Mouse (Mus musculus) gastrocnemius, postnatal 14 days (tissue): ENCODE measurements around the gene Gpr183. TPM values are rescaled to one million over a fixed set of nuclear protein-coding genes. Genes with fewer than 3 reads are reported as not detected.

Experiments
- DNase-seq: peaks from one replicate; pipeline ENCODE4 v3.0.0; 2021; ENCODE audit warnings: mixed read lengths
- intact Hi-C: fragments of 180-260 bp; cut with DNase I; formaldehyde crosslinking; loops from one replicate; pipeline ENCODE4 v1.15.1; 2025; ENCODE audit warnings: low total_unique reads
- total RNA-seq, 2 experiments: library from RNA; stranded (reverse); gene quantifications; 2 replicates each; pipeline ENCODE4 v1.2.3; 2021

Gpr183 gene
- total RNA-seq, 2 experiments from 2014 or later: 0.64 to 1.3 TPM

DNA sequence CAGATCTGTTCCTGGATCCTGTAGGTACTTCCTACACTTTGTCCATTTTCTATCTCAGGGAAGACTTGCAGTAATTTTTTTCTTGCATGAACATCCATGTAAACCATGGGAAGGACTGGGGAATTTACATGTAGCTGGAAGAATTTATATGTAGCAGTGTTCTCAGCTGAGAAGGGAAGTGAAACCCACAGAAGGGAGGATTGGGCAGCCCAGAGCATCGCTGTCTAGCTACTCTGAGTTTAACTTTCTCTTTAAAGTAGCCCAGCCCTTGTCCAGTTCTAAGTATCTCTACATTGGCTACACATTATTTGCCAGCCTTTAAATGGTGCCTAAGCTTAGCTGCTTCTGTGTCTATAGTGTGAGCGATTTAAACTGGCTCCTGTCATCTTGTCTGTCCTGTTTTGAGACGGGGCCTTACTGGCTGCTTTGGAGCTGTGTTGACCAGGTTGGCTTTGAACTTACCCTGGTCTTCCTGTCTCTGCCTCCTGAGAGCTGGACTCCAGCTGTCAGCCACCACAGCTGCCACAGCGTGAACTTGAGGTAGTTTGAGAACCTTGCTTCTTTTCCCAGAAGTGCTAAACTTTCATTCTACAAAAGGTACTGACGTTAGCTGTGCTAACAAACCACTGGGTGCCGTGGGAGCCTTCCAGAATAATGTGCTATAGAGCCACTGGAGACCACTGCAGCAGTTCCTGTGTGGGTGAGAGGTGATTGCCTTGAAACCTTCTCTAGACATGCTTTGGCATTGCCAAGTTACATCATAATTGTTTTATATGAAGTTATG is 48.5 kb downstream of the Gpr183 start:
- no peak for DNase-seq
- intact Hi-C loops: loop anchor here (5.0 kb wide), 1 partner anchor 49 kb away; no protein-coding TSS in a partner anchor

DNA sequence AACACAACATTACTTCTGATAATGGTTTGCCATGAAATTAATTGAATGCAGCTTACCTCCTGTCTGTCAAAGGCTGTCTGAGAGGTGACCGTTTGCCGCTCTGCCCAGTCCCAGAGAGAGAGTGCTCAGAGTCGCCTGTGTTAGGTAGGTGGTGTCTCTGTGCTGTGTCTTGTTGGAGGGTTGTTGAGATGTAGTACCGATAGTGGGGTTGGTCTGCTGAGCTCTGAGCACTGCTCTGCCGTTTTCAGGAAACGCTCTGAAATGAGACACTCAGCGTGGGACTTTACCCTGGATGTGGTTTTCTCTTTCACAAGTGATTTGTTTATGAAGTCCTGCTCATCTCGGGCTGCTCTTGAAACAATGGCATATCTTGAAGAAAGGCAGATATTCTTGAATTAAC is 49.4 kb downstream of the Gpr183 start, which contains the start of gene Gpr18:
TSS of gene Gpr18 (minus strand) at position 161 of the 400 bp plus-strand sequence.
- intact Hi-C loops: loop anchor here (5.0 kb wide), 1 partner anchor 48 kb away; no protein-coding TSS in a partner anchor
- DNase-seq: no peak

DNA sequence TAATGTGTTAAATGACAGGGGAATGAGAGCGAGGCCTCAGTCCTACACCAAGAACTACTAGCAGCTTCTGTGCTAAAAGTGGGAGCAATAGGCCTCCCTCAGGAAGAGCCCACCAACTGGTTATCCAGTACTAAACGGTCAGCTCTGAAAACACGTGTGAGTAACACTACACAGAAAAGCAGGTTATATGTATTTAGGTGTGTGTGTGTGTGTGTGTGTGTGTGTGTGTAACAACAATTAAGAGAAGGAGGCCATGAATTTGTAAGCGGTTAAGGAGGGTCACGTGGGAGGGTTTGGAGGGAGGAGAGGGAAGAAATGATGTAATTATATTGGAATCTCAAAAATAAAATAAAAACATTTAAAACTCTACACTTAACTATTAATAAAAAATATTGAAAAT is 49.9 kb downstream of the Gpr183 start:
- no peak for DNase-seq
- intact Hi-C loops: loop anchor here (5.0 kb wide), 1 partner anchor 48 kb away; no protein-coding TSS in a partner anchor

DNA sequence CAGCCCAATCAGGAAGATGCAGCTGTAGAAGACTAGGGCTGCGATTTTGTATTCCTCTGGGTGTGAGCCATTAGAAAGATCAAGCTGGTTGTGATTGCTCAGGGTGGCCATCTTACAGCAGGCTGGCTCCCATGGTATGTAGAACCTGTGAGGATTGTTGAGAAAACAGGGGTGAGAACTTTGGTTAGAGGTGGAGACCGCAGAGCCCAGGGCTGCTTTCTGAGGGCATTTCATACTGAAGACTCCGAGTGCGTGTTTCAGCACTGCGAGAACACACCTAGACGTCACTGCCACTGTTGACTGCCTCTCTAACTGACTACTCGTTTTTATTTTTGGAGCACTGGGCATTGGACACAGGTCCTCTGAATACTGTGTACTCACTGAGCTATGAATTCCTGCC is 52.5 kb downstream of the Gpr183 start:
- intact Hi-C loops: no loop called here
- no peak for DNase-seq

DNA sequence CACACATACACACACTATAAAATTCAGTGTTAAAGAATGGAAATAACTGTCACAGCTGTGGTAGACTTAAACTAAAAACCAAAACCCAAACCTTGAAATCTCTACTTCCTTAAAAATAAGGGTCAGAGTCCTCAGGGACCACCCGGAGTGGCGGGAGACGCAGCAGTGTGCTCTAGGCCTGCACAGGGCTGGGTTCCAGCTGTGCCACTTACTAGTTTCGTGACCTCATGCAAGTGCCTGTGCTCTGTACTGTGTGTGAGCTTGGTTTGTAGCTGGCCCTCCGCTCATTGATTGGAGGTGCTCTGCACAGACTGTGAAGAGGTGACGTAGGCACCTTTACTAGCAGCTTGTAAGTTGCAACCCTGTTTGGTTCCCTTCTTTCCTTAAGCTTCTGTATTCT is 55.1 kb downstream of the Gpr183 start:
- intact Hi-C loops: no loop called here
- no peak for DNase-seq

DNA sequence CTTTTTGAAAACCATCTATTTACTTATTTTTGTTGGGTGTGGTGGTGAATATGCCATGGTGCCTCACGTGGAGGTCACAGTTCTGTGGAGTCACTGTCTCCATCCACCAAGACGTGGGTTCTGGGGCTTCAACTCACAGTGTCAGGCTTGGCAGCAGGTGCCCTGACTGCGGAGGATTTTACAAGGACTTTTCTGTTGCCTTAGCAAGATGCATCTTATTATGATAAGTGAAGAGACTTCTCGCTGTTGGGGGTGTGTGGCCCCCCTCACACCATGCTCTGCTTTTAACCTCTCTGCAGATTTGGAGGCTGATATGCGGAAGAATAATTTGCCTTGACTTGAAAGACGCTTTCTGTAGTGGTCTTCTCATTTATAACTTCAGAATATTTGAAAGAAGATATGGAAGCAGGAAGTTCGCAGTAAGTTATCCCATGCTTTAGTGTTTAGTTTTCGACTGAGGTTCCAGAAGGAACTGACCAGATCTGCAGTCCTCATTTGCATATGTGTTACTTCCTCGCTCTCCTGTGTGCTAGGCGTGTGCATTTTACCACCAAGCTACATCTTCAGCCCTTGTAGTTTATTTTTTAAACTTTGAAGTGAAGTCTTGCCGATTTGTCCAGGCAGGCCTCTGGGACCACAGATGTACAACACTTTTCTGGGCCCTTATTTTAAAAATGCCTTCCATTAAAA is 57.9 kb downstream of the Gpr183 start:
- intact Hi-C loops: no loop called here

DNA sequence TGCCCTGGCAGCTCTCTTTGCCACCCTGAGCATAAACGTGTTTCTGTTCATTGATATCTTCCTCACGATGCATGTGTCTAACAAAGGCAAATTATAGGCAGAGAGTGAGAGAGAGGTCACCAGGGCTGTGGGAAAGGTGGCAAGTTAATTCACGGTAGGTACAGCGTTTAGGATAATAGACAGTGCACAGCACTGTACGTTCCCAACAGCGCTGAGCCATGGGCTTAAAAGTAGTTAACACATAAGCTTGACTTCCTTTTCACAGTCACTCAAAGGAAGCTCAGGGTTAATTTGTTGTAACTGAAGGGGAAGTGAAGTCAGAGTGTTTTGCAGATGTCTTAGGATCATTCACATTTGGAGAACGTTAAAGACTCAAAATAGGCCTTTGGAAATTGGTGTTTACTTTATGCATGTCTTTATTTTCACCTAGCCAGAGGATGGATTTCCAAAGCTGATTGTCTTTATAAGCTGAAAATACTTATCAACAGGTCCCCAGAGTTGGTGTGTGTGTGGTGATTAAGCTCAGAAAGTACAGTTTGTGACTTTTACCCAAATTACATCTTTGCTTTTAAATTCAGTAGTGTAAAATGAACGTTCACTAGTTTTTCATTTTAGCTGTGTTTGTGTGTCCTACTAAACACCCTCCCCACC is 58.5 kb downstream of the Gpr183 start:
- intact Hi-C loops: no loop called here

More for the DNA sequence above, 57.9 kb downstream of the Gpr183 start:
- DNase-seq: no peak

DNA sequence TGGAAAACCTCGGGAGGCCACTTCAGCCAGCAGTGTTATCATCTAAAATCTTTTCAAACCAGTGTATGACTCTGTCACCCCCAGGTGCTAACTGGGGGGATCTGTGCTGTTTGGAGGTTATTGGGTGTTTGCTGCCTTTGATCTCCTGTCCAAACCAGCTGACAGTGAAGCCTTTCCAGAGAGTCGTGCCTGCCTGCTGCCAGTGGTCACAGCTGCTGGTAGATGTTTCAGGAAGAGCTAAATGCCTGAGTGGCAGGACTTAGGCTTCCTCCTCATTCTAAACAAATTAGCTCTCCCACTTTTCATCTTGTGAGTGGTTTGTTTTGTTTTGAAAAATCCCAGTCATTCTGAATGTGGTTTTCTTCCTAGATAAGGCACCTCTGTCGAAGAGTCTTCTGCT is 60.2 kb downstream of the Gpr183 start:
- DNase-seq: no peak
- intact Hi-C loops: no loop called here

More for the DNA sequence above, 58.5 kb downstream of the Gpr183 start:
- no peak for DNase-seq

DNA sequence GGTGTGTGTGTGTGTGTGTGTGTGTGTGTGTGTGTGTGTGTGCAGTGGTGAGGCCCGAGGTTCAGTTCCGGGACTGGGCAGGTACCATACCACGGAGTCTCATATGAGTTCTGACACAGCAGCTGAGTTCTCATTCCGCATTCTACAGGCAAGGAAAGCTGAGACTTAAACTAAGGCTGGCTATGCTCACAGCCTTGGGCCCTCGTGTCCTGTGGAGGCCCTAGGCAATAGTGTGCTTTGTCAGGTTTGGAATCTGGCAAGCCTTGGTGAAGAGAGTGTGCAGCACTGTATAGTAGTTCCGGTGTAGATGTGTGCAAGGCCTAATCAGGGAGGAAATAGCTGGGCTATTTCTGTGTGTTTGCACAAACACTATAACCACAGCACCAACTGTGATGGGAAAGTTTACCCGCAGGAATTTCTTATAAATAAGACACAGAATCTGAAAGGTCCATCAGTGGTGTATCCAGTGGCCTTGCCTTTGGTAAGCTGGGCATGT is 61.6 kb downstream of the Gpr183 start:
- DNase-seq: no peak
- intact Hi-C loops: no loop called here

Other genes with a start within 250 kb of the Gpr183 start
- 10 to 100 TPM; 23.3 to 29.3 TPM for gene Dock9, start 167.4 kb downstream of the Gpr183 start, total RNA-seq
- gene Ubac2, start 86.6 kb downstream of the Gpr183 start, total RNA-seq: 10 to 100 TPM; 18.2 to 20.8 TPM
- not detected for gene Gpr18, start 49.4 kb downstream of the Gpr183 start, total RNA-seq
- gene Timm8a2, start 69.5 kb upstream of the Gpr183 start, total RNA-seq: not detected
- 10 to 100 TPM; 63.2 to 64.1 TPM for gene Tm9sf2, start 141.8 kb upstream of the Gpr183 start, total RNA-seq
- gene Clybl, start 216.5 kb upstream of the Gpr183 start, total RNA-seq: 10 to 100 TPM; 68.1 to 80.2 TPM